Mouse (Mus musculus) kidney, adult 8-10 months (tissue): ENCODE results near the gene Lrrc9.

Experiments used
- DNase-seq, 2 experiments: peaks; one replicate each; pipeline ENCODE4 v3.0.0; 2022

Lrrc9 gene

GRCm38 (mm10) chr12:72476773-72477450 lies 35.2 kb downstream of the Lrrc9 start:
- DNase-seq, result peak in 1 of 2 experiments; percentile 15

GRCm38 (mm10) chr12:72482226-72482625 lies 40.6 kb downstream of the Lrrc9 start:
- no peak for DNase-seq

- no peak for DNase-seq
Measured at GRCm38 (mm10) chr12:72484872-72485271, 43.2 kb downstream of the Lrrc9 start.

- no peak for DNase-seq
Measured at GRCm38 (mm10) chr12:72487498-72487897, 45.8 kb downstream of the Lrrc9 start.

GRCm38 (mm10) chr12:72489995-72490394 lies 48.3 kb downstream of the Lrrc9 start:
- DNase-seq, result peak in 1 of 2 experiments; percentile 9

GRCm38 (mm10) chr12:72491063-72491719 lies 49.5 kb downstream of the Lrrc9 start:
- DNase-seq, result no peak

GRCm38 (mm10) chr12:72496866-72497600 lies 55.4 kb downstream of the Lrrc9 start:
- no peak for DNase-seq

GRCm38 (mm10) chr12:72509606-72510005 lies 67.9 kb downstream of the Lrrc9 start:
- DNase-seq, result no peak

GRCm38 (mm10) chr12:72515446-72515845 lies 73.8 kb downstream of the Lrrc9 start:
- DNase-seq, result no peak

GRCm38 (mm10) chr12:72518114-72518728 lies 76.6 kb downstream of the Lrrc9 start:
- DNase-seq, result no peak

GRCm38 (mm10) chr12:72519352-72519751 lies 77.7 kb downstream of the Lrrc9 start:
- no peak for DNase-seq

- no peak for DNase-seq
Measured at GRCm38 (mm10) chr12:72519855-72520254, 78.2 kb downstream of the Lrrc9 start.

GRCm38 (mm10) chr12:72520645-72521044 lies 79.0 kb downstream of the Lrrc9 start:
- peak; percentile 11 to 12 for DNase-seq

- DNase-seq, result no peak
Measured at GRCm38 (mm10) chr12:72525588-72525987, 83.9 kb downstream of the Lrrc9 start.

- no peak for DNase-seq
Measured at GRCm38 (mm10) chr12:72532303-72532702, 90.6 kb downstream of the Lrrc9 start.

- DNase-seq, result no peak
Measured at GRCm38 (mm10) chr12:72533986-72534385, 92.3 kb downstream of the Lrrc9 start.

- no peak for DNase-seq
Measured at GRCm38 (mm10) chr12:72535599-72535998, 93.9 kb downstream of the Lrrc9 start.

- DNase-seq, result peak; percentile 97 to 98
Measured at GRCm38 (mm10) chr12:72536021-72536597, 94.4 kb downstream of the Lrrc9 start, which contains the start of gene Pcnx4. TSS of gene Pcnx4 (plus strand) at chr12:72536383.

- DNase-seq, result no peak
Measured at GRCm38 (mm10) chr12:72538571-72538970, 96.9 kb downstream of the Lrrc9 start.

- DNase-seq, result no peak
Measured at GRCm38 (mm10) chr12:72554347-72554746, 112.7 kb downstream of the Lrrc9 start.

GRCm38 (mm10) chr12:72564281-72564795 lies 122.7 kb downstream of the Lrrc9 start:
- DNase-seq, result no peak
